Mouse (Mus musculus) G1E (cell line): ENCODE results near the gene Slc44a4. TPM values are rescaled to one million over a fixed set of nuclear protein-coding genes. Genes with fewer than 3 reads are reported as not detected.
A peak's percentile ranks its signal among the peaks of the same experiment; 100 is the strongest.

Experiments
- ATAC-seq: 2 replicates; pipeline ENCODE4 v1.8.0; 2016; ENCODE audit warnings: mild to moderate bottlenecking; ENCODE audit not compliant: insufficient number of reproducible peaks, poor library complexity, low FRiP score, severe bottlenecking; ENCODE audit errors: extremely low read depth
- DNase-seq: peaks from one replicate; pipeline ENCODE4 v3.0.0; 2012; ENCODE audit warnings: low spot score
- H3K27me3 ChIP-seq: 2 replicates; pipeline ENCODE4 v1.6.1; 2012; ENCODE audit warnings: mild to moderate bottlenecking, low read length, inconsistent platforms; ENCODE audit not compliant: insufficient read depth
- H3K36me3 ChIP-seq: replicated peaks from 2 replicates; pipeline ENCODE3; 2012; ENCODE audit warnings: mild to moderate bottlenecking, inconsistent platforms
- H3K4me1 ChIP-seq: 2 replicates; pipeline ENCODE4 v1.6.1; 2012; ENCODE audit warnings: low read depth, low read length, inconsistent platforms, mixed read lengths; ENCODE audit not compliant: insufficient read depth
- H3K4me3 ChIP-seq: 2 replicates; pipeline ENCODE4 v1.5.1; 2012; ENCODE audit warnings: low read depth, mild to moderate bottlenecking, inconsistent platforms, low read length, moderate library complexity, mixed read lengths
- H3K9me3 ChIP-seq: replicated peaks from 2 replicates; pipeline ENCODE4 v1.6.1; 2012; ENCODE audit warnings: inconsistent platforms
- CTCF ChIP-seq: IDR thresholded peaks from 2 replicates; pipeline ENCODE4 v1.5.1; 2012; ENCODE audit warnings: low read depth, low read length, inconsistent platforms, mixed read lengths
- GATA1 ChIP-seq: IDR thresholded peaks from 2 replicates; pipeline ENCODE4 v1.6.1; 2012; ENCODE audit warnings: borderline replicate concordance, low read length, inconsistent platforms, mixed read lengths
- GATA2 ChIP-seq: IDR thresholded peaks from 2 replicates; pipeline ENCODE4 v1.6.1; 2012; ENCODE audit warnings: low read depth, low read length, inconsistent platforms, borderline replicate concordance
- POLR2AphosphoS5 ChIP-seq: IDR thresholded peaks from 2 replicates; pipeline ENCODE4 v1.6.1; 2012; ENCODE audit warnings: low read depth, low read length, inconsistent platforms; ENCODE audit not compliant: insufficient replicate concordance
- TAL1 ChIP-seq: conservative IDR thresholded peaks from 2 replicates; pipeline ENCODE4 v1.6.1; 2012; ENCODE audit warnings: low read depth, low read length, inconsistent platforms, mixed read lengths
- polyA plus RNA-seq: library from polyadenylated mRNA; stranded (reverse); fragments of >175 nt; gene quantifications from 2 replicates; pipeline ENCODE4 v1.2.3, GENCODE M21; 2012
- total RNA-seq, 2 experiments: library from RNA; stranded (forward) in 1 of 2; stranded (reverse) in 1 of 2; fragments of 200-1000 nt in 1 of 2; fragments of >200 nt in 1 of 2; fragmentation: Nextera tagmentation in 1 of 2; gene quantifications; 2 replicates each; pipeline ENCODE4 v1.2.3; 2014 to 2017

Gene Slc44a4
- total and polyA plus RNA-seq, 3 experiments, result not detected

- no peak for ATAC-seq
Measured at GRCm38 (mm10) chr17:34922939-34923338, 8.7 kb downstream of the Slc44a4 start.

GRCm38 (mm10) chr17:34924258-34924657 is 10.0 kb downstream of the Slc44a4 start:
- DNase-seq, result no peak
- Histone ChIP-seq H3K4me1 (peaks cover 25% of the 10 kb centered on the region), H3K4me3 (no peak overlapping the region), H3K36me3 (no peaks in the 10 kb centered on the region), H3K9me3 (no peaks in the 10 kb centered on the region), H3K27me3 (peaks cover 51% of the 10 kb centered on the region)
- TF ChIP-seq TAL1 (no peak), GATA1 (no peak), GATA2 (no peak), CTCF (no peak), POLR2AphosphoS5 (no peak)
- no peak for ATAC-seq

More at GRCm38 (mm10) chr17:34922939-34923338, 8.7 kb downstream of the Slc44a4 start:
- no peak overlapping the region for H3K4me3 ChIP-seq
- peaks cover 47% of the 10 kb centered on the region for H3K27me3 ChIP-seq
- no peaks in the 10 kb centered on the region for H3K9me3 ChIP-seq
- DNase-seq, result no peak
- H3K4me1 ChIP-seq, result peaks cover 25% of the 10 kb centered on the region
- H3K36me3 ChIP-seq, result no peaks in the 10 kb centered on the region
- TF ChIP-seq TAL1 (no peak), GATA2 (no peak), GATA1 (no peak), CTCF (no peak), POLR2AphosphoS5 (no peak)

DNA sequence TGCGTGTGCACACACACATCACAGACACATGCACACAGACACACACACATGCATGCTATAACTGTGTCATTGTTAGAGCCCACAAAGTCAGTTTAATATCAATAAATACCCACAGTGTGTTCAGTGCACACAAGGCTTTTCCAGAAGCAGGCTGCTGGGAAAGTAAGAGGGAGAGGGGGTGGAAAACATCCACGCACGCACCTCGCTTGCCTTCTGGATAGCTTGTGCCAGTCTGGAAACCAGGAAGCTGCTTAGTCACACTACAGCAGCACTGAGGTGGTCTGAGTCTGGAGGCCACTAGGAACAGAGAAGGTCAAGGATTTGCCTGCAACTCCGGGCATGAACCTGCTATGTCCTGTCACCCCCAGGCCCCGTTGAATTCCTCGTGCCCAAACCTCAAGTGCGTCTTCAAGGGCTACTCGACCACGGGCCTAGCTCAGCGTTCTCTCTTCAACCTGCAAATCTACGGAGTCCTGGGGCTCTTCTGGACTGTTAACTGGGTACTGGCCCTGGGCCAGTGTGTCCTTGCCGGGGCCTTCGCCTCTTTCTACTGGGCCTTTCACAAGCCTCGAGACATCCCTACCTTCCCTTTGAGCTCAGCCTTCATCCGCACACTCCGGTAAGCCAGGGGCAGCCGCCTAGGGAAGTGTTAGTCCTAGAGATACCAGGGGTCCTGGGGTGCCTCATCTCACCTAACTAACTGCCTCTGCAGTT is 13.2 kb downstream of the Slc44a4 start:
- Histone ChIP-seq H3K4me1 (peaks cover 31% of the 10 kb centered on the region), H3K27me3 (peaks cover 28% of the 10 kb centered on the region), H3K4me3 (no peak overlapping the region), H3K36me3 (peaks cover 1% of the 10 kb centered on the region), H3K9me3 (no peaks in the 10 kb centered on the region)
- no peak for TF ChIP-seq POLR2AphosphoS5
- TF ChIP-seq CTCF, result no peak
- no peak for TF ChIP-seq GATA2
- no peak for TF ChIP-seq TAL1
- TF ChIP-seq GATA1, result no peak
- DNase-seq (no peak), ATAC-seq (no peak)

GRCm38 (mm10) chr17:34928841-34929240 is 14.6 kb downstream of the Slc44a4 start:
- Histone ChIP-seq H3K4me1 (peaks cover 26% of the 10 kb centered on the region), H3K4me3 (no peak overlapping the region), H3K36me3 (peaks cover 13% of the 10 kb centered on the region), H3K9me3 (no peaks in the 10 kb centered on the region), H3K27me3 (peaks cover 16% of the 10 kb centered on the region)
- TF ChIP-seq POLR2AphosphoS5, result no peak
- no peak for TF ChIP-seq TAL1
- no peak for TF ChIP-seq CTCF
- TF ChIP-seq GATA2, result no peak
- no peak for TF ChIP-seq GATA1
- ATAC-seq, result no peak
- no peak for DNase-seq

DNA sequence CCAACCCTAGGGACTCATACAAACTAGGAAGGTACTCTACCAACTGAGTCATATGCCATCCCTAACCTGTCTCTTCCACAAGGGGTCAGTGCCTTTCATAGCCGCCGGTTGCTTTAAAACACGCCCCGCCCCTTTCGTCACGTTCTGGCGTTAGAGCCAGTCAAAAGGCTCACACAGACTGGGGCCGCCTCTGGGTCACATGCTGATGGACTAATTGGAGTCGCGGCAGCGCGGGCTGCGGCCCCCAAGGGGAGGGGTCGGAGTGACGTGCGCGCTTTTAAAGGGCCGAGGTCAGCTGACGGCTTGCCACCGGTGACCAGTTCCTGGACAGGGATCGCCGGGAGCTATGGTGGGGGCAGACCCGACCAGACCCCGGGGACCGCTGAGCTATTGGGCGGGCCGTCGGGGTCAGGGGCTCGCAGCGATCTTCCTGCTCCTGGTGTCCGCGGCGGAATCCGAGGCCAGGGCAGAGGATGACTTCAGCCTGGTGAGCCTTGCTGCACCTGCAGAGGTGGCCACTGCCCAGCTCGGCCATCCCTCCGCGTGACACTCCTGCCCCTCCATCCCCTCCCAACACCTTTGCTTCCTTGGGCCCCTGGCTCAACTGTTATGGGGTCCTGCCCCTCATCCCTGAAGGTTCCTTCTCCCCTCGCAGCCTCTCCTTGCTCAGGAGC is 16.9 kb downstream of the Slc44a4 start, which contains the start of gene Neu1:
Gene Neu1 (plus strand): TSS at position 193 of the 674 bp plus-strand sequence.
- Histone ChIP-seq H3K9me3 (no peaks in the 10 kb centered on the region), H3K27me3 (peaks cover 10% of the 10 kb centered on the region; the same call in 1 of the 2 replicates), H3K4me3 (peak within 1 kb of the TSS; percentile 94), H3K36me3 (peaks cover 36% of the 10 kb centered on the region), H3K4me1 (peaks cover 30% of the 10 kb centered on the region)
- TF ChIP-seq GATA2 (no peak), GATA1 (no peak), CTCF (no peak; the same call in 1 of the 2 replicates), POLR2AphosphoS5 (no peak), TAL1 (no peak)
- ATAC-seq, result peak; percentile 92
- peak; percentile 92 for DNase-seq

DNA sequence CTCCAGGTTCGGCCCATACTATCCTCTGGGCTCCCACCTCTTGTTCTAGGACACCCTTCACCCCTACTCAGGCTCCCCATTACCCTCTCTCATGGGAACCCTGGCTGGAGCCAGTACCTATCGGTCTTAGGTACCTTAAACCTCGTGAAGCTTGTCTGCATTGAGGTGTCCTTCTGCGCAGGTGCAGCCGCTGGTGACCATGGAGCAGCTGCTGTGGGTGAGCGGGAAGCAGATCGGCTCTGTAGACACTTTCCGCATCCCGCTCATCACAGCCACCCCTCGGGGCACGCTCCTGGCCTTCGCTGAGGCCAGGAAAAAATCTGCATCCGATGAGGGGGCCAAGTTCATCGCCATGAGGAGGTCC is 17.5 kb downstream of the Slc44a4 start:
- Histone ChIP-seq H3K9me3 (no peaks in the 10 kb centered on the region), H3K36me3 (peaks cover 38% of the 10 kb centered on the region), H3K4me1 (peaks cover 26% of the 10 kb centered on the region), H3K27me3 (peaks cover 10% of the 10 kb centered on the region; the same call in 1 of the 2 replicates), H3K4me3 (peak overlapping the region; percentile 94)
- TF ChIP-seq GATA2 (no peak), CTCF (no peak), POLR2AphosphoS5 (no peak)
- ATAC-seq (no peak), DNase-seq (no peak)
